Mouse (Mus musculus) megakaryocyte, adult 5-6 weeks (primary cell): ENCODE data around the gene Kctd12b. TPM values are rescaled to one million over a fixed set of nuclear protein-coding genes. Genes with fewer than 3 reads are reported as not detected.
"Not testable (repeated sequence)": the region's sequence is repeated elsewhere in the genome, so short reads cannot be mapped to it uniquely, and the experiment has no call there.

Experiments
- ATAC-seq: 2 replicates; pipeline ENCODE4 v1.8.0; 2016; ENCODE audit warnings: mild to moderate bottlenecking, inconsistent platforms; ENCODE audit not compliant: poor library complexity, severe bottlenecking
- total RNA-seq, 2 experiments: library from RNA; stranded (forward) in 1 of 2; stranded (reverse) in 1 of 2; fragments of 153-499, 151-499 nt in 1 of 2; fragments of 221-1000, 200-1000 nt in 1 of 2; gene quantifications; 2 replicates each; pipeline versions ENCODE4 v1.2.3 to v1.2.4; 2015 to 2017

The Kctd12b gene
- total RNA-seq (2015) (7.8 and 8.4 TPM in 2 replicates), total RNA-seq (2017) (8.8 and 10.2 TPM in 2 replicates)

GRCm38 (mm10) chrX:153695782-153696395 lies at the start of gene Kctd12b:
Gene Kctd12b, minus strand, starts transcription at chrX:153696391.
- ATAC-seq = peak; percentile 89

DNA sequence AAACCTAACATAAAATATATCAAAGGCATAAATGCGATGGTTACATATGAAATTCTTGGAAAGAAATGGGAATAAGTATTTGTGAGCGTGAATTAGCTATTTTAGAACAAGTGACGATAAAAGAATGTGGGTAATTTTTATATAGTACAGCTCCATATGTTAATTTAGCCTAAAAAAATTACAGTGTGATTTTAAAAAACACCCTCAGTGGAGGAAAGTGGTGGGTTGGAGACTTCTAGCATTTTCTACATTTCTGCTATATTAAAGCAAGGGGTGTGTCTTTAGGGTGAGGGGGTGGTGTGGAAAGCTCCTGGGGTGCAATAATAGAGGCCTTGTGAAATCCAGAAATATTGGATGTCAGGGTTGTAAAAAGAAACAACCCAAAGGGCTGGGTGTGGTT lies 46.3 kb upstream of the Kctd12b start:
- no peak for ATAC-seq

GRCm38 (mm10) chrX:153735697-153736096 lies 39.5 kb upstream of the Kctd12b start:
- no peak for ATAC-seq

- ATAC-seq = no peak
These were observed 28.2 kb upstream of the Kctd12b start for GRCm38 (mm10) chrX:153724400-153724799.

DNA sequence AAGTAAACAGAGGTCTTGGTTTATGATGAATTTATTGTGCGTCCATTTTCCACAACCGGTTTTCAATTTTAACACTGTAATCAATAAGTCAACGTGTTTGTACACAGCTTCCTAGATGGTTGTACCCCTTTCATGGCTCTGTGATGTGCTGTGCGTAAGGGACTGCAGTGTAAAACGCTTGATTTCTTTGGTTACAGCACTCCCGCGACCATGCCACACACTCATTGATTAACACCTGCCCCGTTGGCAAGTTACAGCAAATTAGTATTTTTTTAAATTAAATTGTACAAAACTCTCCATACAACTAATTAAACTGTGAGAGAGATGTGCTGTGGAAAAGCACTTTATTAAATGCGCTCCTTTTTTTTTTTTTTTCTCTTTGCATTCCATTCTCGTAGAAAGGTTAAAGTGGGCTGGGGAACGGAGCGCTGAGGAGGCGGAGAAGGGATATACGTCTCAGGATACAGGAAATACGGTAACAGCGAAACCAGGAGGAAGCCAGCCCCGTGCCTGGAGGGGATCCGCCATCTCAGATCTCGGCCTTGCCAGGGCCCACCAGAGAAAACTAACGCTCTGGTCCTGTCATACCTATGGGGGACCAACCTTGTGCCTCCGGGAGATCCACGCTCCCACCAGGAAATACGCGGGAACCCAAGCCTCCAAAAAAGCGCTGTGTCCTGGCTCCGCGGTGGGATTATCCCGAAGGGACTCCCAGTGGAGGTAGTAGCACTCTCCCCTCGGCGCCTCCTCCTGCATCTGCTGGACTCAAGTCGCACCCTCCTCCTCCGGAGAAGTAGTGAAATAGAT lies 27.1 kb upstream of the Kctd12b start, which contains the start of gene Nbdy:
Nbdy (plus strand) TSS at position 481 of the 807 bp plus-strand sequence.
- ATAC-seq = peak; percentile 95

DNA sequence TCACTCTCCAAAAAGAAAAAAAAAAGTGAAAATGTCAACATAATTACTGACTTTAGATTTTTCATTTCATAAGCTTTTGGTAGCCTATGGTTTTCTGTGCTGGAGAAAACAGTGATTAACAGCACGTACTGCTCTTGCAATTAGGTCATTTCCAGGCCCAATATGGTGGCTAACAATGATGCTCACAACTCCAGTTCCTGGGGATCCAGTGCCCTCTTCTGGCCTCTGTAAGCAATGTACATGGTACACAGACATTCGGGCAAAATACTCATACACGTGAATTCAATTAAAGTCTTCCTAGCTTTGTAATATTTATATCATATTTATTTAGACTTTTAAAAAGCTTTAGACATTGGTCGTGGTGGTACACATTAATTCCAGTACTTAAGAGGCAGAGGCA lies 23.4 kb upstream of the Kctd12b start:
- peak; percentile 81 for ATAC-seq

DNA sequence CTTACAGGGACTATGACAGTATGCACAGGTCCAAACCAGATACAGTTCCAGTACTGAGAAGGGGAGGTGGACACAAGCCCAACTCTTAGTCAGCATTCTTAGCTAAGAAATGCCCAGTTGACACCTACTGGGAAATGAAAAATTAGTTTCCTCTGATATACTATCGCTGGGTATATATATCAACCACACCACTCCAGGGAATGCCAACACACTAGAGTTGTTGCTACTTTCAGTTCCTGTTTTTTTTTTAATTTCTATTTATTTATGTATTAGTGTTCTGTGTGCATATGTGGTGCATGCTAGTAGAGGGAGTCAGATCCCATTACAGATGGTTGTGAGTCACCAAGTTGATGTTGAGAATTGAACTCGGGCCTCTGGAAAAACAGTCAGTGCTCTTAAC lies 20.5 kb upstream of the Kctd12b start:
- ATAC-seq = peak; percentile 45; the same call in 1 of the 2 replicates

GRCm38 (mm10) chrX:153707735-153708134 lies 11.5 kb upstream of the Kctd12b start:
- 0 out of 2 replicates have a peak, but pooled peaks have one; percentile 40 for ATAC-seq

- no peak for ATAC-seq
These were observed 4.3 kb upstream of the Kctd12b start for GRCm38 (mm10) chrX:153700463-153700862.

- not testable (repeated sequence) for ATAC-seq
These were observed 28.0 kb downstream of the Kctd12b start for GRCm38 (mm10) chrX:153668233-153668632.

- ATAC-seq = peak; percentile 98
These were observed 31.3 kb downstream of the Kctd12b start for GRCm38 (mm10) chrX:153664903-153665302.

- ATAC-seq = peak; percentile 47; the same call in 1 of the 2 replicates
These were observed 39.2 kb downstream of the Kctd12b start for GRCm38 (mm10) chrX:153656949-153657348.

- ATAC-seq = peak; percentile 52; the same call in 1 of the 2 replicates
These were observed 55.6 kb downstream of the Kctd12b start for GRCm38 (mm10) chrX:153640615-153641014.

DNA sequence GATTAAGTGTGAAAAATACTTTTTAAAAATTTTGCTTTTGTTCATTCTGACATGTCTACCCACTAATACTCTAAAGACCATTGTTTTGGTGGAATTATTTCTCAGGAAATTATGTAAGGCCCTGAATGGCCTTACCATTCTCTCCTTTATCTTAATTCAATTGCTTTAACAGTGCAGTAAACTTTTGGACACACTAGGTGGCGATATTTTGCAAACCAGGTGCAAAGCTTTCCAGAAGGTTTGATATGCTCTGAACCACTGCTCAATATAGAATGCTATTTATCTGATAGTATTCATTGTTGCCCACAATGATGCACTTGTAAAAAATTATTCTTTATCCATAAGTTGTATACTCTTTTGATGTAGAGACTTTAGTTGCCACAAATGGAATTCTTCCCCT lies 59.9 kb downstream of the Kctd12b start:
- peak; percentile 81 for ATAC-seq

Other genes starting within 250 kb of the Kctd12b start
- 46.0 and 46.4 TPM in 2 replicates for gene Ubqln2, start 198.2 kb downstream of the Kctd12b start, total RNA-seq (2015)
- 6.6 and 10.0 TPM in 2 replicates for gene Ubqln2, start 198.2 kb downstream of the Kctd12b start, total RNA-seq (2017)
- not detected in 2 replicates for gene Cypt3, start 137.8 kb downstream of the Kctd12b start, total RNA-seq (2015)
- gene Cypt3, start 137.8 kb downstream of the Kctd12b start, total RNA-seq (2017) = not detected in 2 replicates
- gene Nbdy, start 27.2 kb upstream of the Kctd12b start, total RNA-seq (2015) = 25.7 and 28.1 TPM in 2 replicates
- gene Nbdy, start 27.2 kb upstream of the Kctd12b start, total RNA-seq (2017) = 21.8 and 25.4 TPM in 2 replicates
- gene Spin2c, start 135.8 kb upstream of the Kctd12b start, total RNA-seq (2015) = 0.64 TPM in 1 of 2 replicates, not detected in the other
- gene Spin2c, start 135.8 kb upstream of the Kctd12b start, total RNA-seq (2017) = 0.77 TPM in 1 of 2 replicates, not detected in the other